Comparison of ENCODE assay signal across 12 mouse cellular contexts in genomic region chr11:49934322-49934721, GRCm38 (mm10). TPM values are rescaled to one million over a fixed set of nuclear protein-coding genes. Genes with fewer than 3 reads are reported as not detected.
DNase-seq lines count a peak whose midpoint lies in the region; ATAC-seq and TF ChIP-seq lines count a peak whose summit lies in the region.
"Had no signal": no experiment of that assay in that cellular context is flagged by ENCODE, and none has a peak within 500 bp of the region (broad histone marks: within the 10 kb centered on the region; RNA-seq: fewer than 3 reads in every experiment).

No protein-coding gene starts in this region.

- no peak overlapping the region for H3K4me3 ChIP-seq in kidney, postnatal 0 days (replicated peaks; ENCODE audit: low read depth, low read length)
- H3K4me3 ChIP-seq: embryonic facial prominence, embryonic 15.5 days; heart, adult 2 months; limb, embryonic 12.5 days; midbrain, embryonic 10.5 days had no signal

- no peak for TF ChIP-seq CTCF in kidney, postnatal 0 days (IDR thresholded peaks at IDR 0.05; ENCODE audit: low read depth)
- no peak for TF ChIP-seq CTCF in Patski (IDR thresholded peaks at IDR 0.05)

- in situ Hi-C loops in Patski (cut with MboI; ENCODE audit: low pct_unique_long_range_greater_than_20kb) = no loop called here

- CTCF ChIA-PET in Patski (lab: Charles Lee) = interaction anchor here (1.1 to 2.8 kb wide), 3 partner anchors 11 to 27 kb away, joined by 4 to 24 read pairs (median 12); no protein-coding TSS in a partner anchor

- H3K4me2 ChIP-seq in kidney, postnatal 0 days (ENCODE audit: low read length) = no peak overlapping the region
- H3K4me2 ChIP-seq: embryonic facial prominence, embryonic 15.5 days; limb, embryonic 12.5 days had no signal

- H3K9me3 ChIP-seq in kidney, postnatal 0 days (replicated peaks; ENCODE audit: low read length) = no peaks in the 10 kb centered on the region
- H3K9me3 ChIP-seq: embryonic facial prominence, embryonic 15.5 days; limb, embryonic 12.5 days; midbrain, embryonic 10.5 days had no signal

- H3K36me3 ChIP-seq in kidney, postnatal 0 days (ENCODE audit: insufficient read depth, low read length) = no peaks in the 10 kb centered on the region
- H3K36me3 ChIP-seq: embryonic facial prominence, embryonic 15.5 days; limb, embryonic 12.5 days; midbrain, embryonic 10.5 days had no signal

- no peak overlapping the region for H3K27ac ChIP-seq in kidney, postnatal 0 days
- H3K27ac ChIP-seq: embryonic facial prominence, embryonic 15.5 days; heart, adult 2 months; limb, embryonic 12.5 days; midbrain, embryonic 10.5 days had no signal

- H3K27me3 ChIP-seq in kidney, postnatal 0 days (ENCODE audit: insufficient read depth, low read length) = no peaks in the 10 kb centered on the region
- no peaks in the 10 kb centered on the region for H3K27me3 ChIP-seq in Patski
- H3K27me3 ChIP-seq: embryonic facial prominence, embryonic 15.5 days; limb, embryonic 12.5 days had no signal

- POLR2A ChIA-PET in Patski (lab: Charles Lee) = interaction anchor here (1.4 kb wide), 1 partner anchor 9 kb away, joined by 3 read pairs; no protein-coding TSS in a partner anchor

- DNase-seq in kidney, postnatal 0 days (ENCODE audit: low spot score) = peak; percentile 32
- DNase-seq in kidney, postnatal 10 days = no peak
- peak; percentile 56 for DNase-seq in Patski (ENCODE audit: low read depth, low spot score)
- DNase-seq in cerebellum, postnatal 36 days = peak; percentile 33 to 46
- DNase-seq in lung, postnatal 10 days = peak; percentile 22
- DNase-seq in urinary bladder, postnatal 4 days (ENCODE audit: low spot score in 2 of 2) = no peak
- DNase-seq in gastrocnemius, postnatal 10 days = no peak
- DNase-seq: thymus, adult 2 months had no signal

- no peak overlapping the region for H3K9ac ChIP-seq in kidney, postnatal 0 days (ENCODE audit: low read depth, low read length)
- H3K9ac ChIP-seq: embryonic facial prominence, embryonic 15.5 days; limb, embryonic 12.5 days had no signal

- no peak for ATAC-seq in kidney, postnatal 0 days (replicated peaks; ENCODE audit: low FRiP score, low read depth)
- peak; percentile 60 for ATAC-seq in Patski

- 61% methylated on average over 10 of the region's 10 CpGs for WGBS in kidney, postnatal 0 days

- H3K4me1 ChIP-seq in kidney, postnatal 0 days (replicated peaks; ENCODE audit: insufficient read depth, low read length) = no peaks in the 10 kb centered on the region
- H3K4me1 ChIP-seq: embryonic facial prominence, embryonic 15.5 days had no signal

RNA-seq across cellular contexts. Expression of gene Rasgef1c, which starts 32.7 kb away (rescaled TPM):
- 0.10 and 0.18 TPM in 2 replicates for polyA plus RNA-seq in kidney, postnatal 0 days (2015; fragmentation: Nextera tagmentation; extraction: Ambion mirVana)
- 0.77 TPM for polyA plus RNA-seq in Patski (2021)
- total RNA-seq in gastrocnemius, postnatal 10 days (2021) = 1 to 10 TPM; 1.5 to 1.7 TPM

Comparison
In these comparisons a context has a peak if more than half of its experiments do, and no peak if none do; other contexts are left out.
1. DNase-seq: peak in kidney, postnatal 0 days (single experiment), Patski (single experiment), cerebellum, postnatal 36 days (2 of 2) and lung, postnatal 10 days (single experiment); none in kidney, postnatal 10 days (single experiment), urinary bladder, postnatal 4 days (0 of 2) and gastrocnemius, postnatal 10 days (single experiment).